Mouse (Mus musculus) lung, postnatal 25 days (tissue): ENCODE measurements around the gene Atad5.
A peak's percentile ranks its signal among the peaks of the same experiment; 100 is the strongest.
"Not testable (repeated sequence)": the region's sequence is repeated elsewhere in the genome, so short reads cannot be mapped to it uniquely, and the experiment has no call there.

Experiments
- DNase-seq: peaks from one replicate; pipeline ENCODE4 v3.0.0; 2022; ENCODE audit warnings: low spot score

Atad5 gene

DNA sequence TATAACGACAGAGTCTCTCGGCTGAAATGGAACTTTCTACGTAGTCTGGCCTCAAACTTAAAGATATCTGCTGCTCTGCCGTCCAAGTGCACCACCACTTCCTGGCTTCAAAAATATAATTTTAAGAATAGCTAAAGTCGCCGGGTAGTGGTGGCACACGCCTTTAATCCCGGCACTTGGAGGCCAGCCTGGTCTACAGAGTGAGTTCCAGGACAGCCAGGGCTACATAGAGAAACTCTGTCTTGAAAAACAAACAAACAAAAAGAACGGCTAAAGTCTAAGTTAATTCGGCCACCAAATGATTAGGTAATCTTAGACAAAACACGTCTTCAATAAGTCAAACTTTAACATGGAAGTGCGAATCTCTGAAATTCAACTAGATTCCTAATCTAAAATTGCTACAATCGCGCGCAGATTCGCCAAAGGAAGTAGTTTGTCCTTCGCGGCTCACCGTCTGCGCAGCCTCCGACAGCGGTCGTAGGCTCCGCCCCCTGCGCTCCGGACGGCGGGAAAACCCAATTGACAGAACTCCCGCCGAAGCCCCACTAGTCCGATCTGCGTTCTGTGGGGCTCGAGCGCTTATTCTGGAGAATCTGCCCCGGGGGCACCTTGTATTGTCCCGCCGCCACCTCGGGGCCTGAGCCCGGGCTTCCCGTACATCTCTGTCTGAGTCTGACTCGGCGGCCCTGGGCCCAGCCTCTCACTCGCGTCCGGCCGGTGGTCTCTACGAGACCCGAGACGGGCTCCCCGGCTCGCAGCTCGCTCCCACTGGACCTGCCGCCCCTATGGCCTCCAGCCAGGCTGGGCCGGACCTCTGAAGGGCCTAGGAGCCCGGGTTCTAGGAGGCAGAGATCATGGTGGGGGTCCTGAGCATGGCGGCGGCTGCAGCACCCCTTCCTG, at the start of gene Atad5:
TSS of gene Atad5 (plus strand) at position 484 of the 900 bp plus-strand sequence.
- DNase-seq = peak; percentile 90

DNA sequence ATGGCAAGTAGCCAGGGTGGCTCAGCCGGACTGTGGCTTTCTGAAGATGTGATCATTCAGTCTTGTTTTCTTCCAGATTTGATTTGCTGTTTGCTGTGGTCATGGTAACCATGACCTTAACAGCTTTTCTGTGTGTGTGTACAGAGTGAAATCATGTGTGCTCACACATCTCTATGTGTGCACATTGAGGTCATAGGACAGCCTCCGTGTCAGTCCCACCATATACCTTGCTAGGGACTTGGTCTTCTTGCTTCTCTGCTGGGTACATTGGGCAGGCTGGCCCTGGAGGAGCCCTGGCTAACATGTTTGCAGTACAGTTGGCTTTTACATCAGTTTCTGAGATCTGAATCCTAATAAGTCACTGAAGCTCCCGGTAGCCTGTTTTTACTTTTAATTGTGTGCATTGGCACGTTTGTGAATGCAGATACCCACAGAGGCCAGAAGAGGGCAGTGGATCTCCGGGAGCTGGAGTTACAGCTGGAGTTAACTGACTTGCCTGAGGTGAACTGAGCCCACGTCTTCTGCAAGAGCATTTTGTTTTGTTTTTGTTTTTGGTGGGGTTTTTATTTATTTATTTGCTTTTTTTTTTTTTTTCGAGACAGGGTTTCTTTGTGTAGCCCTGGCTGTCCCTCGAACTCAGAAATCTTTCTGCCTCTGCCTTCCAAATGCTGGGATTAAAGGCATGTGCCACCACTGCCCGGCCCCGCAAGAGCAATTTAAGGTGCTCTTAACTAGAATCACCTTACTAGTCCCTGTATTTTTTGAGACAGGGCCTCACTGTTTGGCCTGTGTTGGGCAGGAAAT, 46.4 kb upstream of the Atad5 start:
- DNase-seq = peak; percentile 73

GRCm38 (mm10) chr11:80043419-80043817, 45.8 kb upstream of the Atad5 start:
- DNase-seq = no peak

DNA sequence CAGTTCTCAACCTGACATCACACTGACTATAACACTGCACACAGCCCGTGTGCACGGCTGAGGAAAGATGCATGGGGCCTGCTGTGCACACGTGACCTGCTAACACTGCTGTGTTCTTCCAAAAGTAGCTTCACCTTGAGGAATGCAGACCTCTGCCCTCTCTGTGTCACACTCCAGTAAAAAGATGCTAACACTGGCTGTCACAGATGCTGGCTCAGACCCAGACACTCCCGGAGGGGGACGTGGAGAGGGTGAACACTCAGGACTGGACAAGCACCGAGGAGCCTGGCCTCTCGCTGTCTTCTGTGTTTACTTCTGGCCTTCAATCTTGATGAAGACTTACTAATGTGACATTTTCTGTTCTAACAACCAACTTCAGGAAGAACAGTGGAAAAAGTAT, 42.3 kb upstream of the Atad5 start:
- no peak for DNase-seq

DNA sequence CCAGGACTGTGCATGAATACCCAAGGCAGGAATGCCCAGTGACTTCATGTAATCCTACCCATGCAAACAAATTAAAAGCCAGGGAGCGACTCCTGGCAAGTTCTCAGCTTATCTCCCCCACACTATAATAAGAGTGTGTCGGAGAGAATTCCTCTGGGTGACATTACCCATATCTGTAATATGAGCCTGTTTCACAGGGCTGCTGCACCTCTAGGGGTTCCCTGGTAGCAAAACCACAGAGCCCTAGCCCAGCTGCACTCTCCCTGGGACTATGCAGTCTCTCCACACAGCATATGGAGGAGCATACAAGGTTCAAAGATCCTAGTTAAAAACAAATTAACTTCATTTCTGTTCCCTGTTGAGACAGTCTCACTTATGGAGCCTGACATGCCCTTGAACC, 39.1 kb upstream of the Atad5 start:
- no peak for DNase-seq

DNA sequence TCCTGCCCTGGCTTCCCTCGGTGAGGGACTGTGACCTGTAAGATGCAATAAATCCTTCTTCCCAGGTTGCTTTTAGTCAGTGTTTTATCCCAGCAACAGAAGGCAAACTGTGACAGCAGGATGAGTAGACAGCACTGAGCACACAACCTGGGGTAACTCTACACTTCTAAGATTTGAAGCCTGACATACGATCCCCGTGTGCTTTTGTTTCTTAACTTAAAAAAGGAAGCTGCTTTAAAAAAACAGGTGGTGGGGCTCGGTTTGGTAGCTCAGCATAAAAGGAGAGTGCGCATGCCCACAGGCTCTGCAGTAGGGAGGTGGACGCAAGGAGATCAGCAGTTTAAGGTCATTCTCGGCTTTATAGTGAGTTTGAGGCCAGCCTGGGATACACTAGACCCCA, 36.7 kb upstream of the Atad5 start:
- no peak for DNase-seq

DNA sequence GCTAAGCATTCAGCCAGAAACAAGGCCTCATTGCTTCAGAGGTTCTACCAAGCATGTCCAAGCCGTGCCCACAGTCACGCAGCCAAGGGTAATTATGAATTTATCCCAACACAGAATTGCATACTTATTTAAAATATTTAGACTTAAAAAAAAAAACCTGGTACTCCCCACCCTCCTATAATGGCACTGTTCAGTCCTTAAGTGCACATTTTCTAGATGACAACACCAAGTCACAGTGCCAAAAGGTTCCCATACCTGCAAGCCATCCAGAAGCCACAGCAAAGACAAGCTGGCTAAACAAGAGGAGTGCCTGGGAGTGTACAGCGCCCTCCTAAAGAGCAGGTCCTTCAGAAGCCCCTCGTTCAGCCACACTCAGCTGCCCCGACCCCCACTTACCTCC, 36.0 kb upstream of the Atad5 start:
- peak; percentile 57 for DNase-seq

GRCm38 (mm10) chr11:80054659-80055058, 34.5 kb upstream of the Atad5 start:
- peak; percentile 47 for DNase-seq

DNA sequence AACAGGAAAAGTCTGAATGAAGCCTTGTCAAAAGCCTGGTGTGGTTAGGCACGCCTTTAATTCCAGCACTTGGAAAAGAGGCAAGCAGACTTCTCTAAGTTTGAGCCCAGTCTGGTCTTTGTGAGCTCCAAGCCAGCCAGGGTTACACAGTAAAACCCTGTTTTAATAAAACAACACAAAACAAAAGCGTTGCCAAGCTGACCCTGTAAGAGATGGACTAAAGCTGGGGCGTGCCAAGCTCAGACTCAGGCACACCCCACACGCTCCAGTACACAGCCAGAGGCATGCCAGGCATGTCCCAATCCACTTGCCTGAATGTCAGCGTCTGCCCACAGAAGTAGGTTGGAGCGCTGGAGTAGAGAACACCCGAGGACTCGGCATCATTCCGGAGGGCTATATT, 33.1 kb upstream of the Atad5 start:
- DNase-seq = peak; percentile 69

DNA sequence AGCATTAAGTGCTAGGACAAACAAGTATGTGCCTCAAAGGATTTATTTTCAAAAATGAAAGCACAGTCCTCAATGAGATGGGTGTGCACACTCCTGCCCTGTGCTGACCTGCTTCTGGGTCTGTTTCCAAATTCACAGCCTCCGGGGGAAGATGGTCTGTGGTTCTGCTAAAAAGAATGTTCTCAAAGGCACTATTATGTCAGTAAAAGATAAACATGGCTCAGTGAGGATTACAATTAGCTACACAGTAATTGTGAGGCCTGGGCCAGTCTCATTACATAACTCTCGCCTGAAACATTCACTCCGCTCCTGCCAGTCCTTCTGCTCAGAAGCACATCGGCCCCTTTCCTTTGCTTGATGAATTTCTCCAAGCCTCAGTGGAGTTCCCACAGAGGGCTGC, 27.0 kb upstream of the Atad5 start:
- DNase-seq = peak; percentile 61

DNA sequence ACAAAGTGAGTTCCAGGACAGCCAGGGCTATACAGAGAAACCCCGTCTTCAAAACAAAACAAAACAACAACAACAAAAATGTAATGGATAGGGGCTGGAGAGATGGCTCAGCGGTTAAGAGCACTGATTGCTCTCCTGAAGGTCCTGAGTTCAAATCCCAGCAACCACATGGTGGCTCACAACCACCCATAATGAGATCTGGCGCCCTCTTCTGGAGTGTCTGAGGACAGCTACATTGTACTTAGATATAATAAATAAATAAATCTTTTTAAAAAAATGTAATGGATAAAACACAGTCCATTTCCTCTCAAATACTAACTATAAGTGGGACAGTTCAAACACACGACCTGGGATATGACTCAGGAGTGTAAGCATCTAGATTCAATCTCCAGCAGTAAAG, 22.8 kb upstream of the Atad5 start:
- DNase-seq = not testable (repeated sequence)

GRCm38 (mm10) chr11:80067558-80067957, 21.6 kb upstream of the Atad5 start:
- DNase-seq = peak; percentile 48

GRCm38 (mm10) chr11:80069815-80070214, 19.4 kb upstream of the Atad5 start:
- no peak for DNase-seq

DNA sequence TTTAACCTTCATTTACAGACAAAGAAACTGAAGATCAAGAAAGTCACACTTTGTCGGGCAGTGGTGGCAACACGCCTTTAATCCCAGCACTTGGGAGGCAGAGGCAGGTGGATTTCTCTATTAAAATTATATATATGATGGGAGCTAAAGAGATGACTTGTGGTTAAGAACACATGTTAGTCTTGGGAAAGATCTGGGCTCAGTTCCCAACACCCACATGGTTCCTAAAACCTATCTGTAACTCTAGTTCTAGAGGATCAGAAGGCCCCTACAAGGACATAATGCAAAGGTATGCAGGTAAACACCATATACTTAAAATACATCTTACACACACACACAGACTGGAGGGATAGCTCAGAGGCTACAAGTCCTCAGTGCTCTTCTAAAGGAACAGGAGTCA, 18.2 kb upstream of the Atad5 start:
- no peak for DNase-seq

DNA sequence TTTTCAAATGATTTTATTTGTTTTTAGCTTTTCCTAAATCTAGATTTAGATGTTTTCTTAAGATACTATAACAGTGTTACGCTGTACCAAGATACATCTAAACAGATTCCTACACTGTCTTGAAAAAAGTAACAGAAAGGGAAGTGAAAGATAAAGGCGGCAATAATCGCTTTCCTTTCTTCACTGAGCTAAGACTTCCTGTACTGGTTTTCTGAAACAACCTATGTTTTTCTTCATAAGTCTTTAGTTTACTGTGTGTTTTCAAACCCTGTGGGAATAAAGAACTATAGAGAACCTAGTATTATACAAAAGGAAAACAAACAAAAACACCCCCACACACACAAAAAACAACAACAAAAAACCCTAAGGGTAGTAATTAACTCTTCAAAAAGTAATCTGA, 16.8 kb upstream of the Atad5 start:
- no peak for DNase-seq

DNA sequence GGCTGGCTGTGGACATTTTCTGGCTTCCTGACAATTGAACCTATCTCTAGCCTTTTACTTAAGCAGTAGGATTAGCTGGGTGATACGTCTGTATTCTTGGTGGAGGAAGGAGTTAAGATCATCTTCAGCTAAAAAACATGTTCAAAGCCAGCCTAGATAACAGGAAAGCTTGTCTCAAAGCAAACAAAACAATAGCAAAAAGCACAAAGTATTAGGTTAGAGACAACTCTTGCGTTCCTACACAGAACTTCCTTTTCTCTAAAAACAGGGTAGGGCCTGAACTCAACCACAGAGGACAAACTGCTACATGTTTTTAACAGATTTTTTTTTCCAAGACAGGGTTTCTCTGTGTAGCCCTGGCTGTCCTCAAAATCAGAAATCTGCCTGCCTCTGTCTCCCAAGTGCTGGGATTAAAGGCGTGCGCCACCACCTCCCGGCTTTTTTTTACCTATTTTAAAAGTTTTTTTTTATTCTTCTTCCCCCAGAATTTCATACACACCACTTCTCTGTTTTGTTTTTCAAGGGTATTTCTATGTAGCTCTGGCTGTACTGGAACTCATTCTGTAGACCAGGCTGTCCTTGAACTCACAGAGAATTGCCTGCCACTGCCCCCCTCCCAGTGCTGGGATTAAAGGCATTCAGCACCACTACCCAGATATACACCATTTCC, 13.5 kb upstream of the Atad5 start:
- peak; percentile 39 for DNase-seq

- peak; percentile 52 for DNase-seq
Observed at GRCm38 (mm10) chr11:80077784-80078545, 11.2 kb upstream of the Atad5 start.

DNA sequence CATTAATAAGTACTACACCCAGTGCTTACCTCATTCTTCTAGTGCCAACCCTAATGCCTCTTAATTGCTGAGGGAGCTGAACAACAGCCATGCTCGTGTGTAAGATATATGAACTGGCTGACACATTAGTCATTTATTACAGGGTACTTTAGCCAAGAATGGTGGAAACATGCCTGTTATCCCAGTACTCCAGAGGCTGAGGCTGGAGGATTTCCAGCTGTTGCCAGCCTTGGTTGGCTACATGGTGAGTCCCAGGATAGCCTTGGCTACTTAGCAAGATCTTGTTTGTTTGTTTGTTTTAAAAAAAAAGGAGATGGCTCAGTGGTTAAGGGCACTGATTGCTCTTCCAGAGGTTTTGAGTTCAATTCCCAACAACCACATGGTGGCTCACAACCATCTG, 10.4 kb upstream of the Atad5 start:
- DNase-seq = no peak

DNA sequence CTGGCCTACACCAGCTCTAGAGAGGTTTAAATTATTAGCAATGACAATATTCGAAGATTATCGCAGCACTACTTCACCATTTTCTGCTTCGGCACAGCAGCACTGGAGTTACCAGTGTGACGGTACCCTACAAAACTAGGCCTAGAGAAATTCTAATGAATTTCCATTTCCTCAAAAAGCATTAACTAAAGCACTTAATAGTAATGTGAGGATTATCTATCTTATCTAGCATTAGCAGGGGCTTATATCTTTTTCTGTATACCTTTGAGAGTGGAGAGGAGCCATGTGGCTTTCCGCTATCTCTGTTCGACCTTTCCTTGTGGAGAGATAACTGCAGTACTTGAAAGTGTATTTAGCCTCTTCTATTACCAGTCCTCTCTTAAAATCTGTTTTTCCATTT, 9.4 kb upstream of the Atad5 start:
- DNase-seq = no peak

GRCm38 (mm10) chr11:80080381-80080825, 8.8 kb upstream of the Atad5 start:
- no peak for DNase-seq

DNA sequence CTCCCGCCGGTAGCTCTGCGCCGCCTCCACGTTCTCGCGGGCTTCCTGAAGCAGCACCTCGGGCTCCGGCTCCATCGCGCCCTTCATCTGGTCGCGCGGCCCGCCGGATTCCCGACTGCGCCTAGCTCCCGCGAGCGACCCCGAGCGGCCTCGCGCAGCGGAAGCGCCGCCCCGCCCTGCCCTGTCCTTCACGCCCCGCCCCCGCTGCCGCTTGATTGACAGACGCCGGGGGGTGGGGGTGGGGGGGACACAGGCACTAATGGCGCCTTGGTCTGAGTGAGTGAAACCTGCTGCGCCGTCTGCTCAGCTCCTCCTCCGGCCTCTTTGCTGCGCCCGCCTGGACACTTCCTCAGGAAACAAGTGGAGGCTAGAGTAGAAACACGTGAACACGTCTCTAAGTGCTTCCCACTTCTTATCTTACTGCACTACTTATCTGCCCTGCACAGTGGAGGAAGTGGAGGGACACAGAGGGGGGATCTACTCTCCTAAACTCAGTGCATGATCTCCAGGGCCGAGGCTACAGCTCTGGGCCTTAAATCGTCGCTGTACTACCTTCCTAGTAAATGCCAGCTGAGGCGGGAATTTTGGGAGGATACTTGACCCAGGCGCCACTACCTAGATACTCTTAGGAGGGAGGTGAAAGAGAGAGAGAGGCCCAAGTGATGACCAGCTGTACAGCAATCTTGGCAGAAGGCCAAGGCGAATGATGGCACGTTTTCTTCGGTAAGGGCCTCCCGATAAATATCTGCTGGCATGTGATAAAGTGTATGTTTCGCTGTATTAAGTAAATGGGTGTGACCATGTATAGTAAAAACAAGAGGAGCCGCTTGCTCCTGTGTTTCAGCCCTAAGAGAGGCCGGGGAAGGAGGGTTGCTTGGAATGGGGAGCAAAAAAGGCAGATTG, 8.1 kb upstream of the Atad5 start, which contains the start of gene Crlf3:
TSS of gene Crlf3 (minus strand) at position 166 of the 903 bp plus-strand sequence.
- DNase-seq = peak; percentile 94
